Mouse (Mus musculus): Measurements from ENCODE around the gene Sp8. TPM values are rescaled to one million over a fixed set of nuclear protein-coding genes. Genes with fewer than 3 reads are reported as not detected.

Sp8 gene
- not detected in 2 replicates for polyA plus RNA-seq (2012; rRNA removed)

DNA sequence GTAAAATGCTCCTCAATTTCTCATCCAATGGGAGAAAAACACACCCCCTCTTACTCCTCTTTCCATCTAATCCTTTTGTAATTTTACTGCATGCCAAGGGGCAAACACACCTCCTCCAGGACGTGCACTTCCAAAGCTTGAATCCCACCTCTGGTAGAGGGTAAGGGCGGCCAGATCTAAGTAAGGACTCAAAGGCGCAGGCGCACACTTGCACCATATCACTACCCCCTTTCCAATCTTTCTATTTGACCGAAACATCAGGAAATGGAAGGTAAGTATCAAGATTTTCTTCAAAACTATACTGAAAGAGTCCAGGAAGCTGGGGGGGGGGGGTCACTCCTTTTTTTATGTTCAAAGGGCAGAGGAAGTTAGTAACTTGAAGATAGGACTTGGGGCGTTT, at the start of gene Sp8:
Gene Sp8, plus strand, starts transcription at position 109 of the 400 bp plus-strand sequence.
- WGBS = 6% methylated on average over 6 of the region's 6 CpGs
- Histone ChIP-seq H3K27ac (ENCODE audit: insufficient read depth, low read depth, low read length) (no peak within 1 kb of the TSS), H3K4me1 (ENCODE audit: control insufficient read depth, insufficient read depth, insufficient read length, low read length) (peaks cover 18% of the 10 kb centered on the region), H3K4me3 (ENCODE audit: low read depth, low read length) (peak within 1 kb of the TSS; percentile 59), H3K27me3 (ENCODE audit: control insufficient read depth, insufficient read depth, low read length) (peaks cover 65% of the 10 kb centered on the region), H3K36me3 (ENCODE audit: control insufficient read depth, insufficient read depth, low read length) (no peaks in the 10 kb centered on the region)
- TF ChIP-seq CTCF (IDR thresholded peaks at IDR 0.05; ENCODE audit: extremely low read depth, insufficient read length, insufficient replicate concordance, low read depth, low read length) = no peak
- TF ChIP-seq POLR2A (IDR thresholded peaks at IDR 0.05; ENCODE audit: low read depth, low read length) = no peak

GRCm38 (mm10) chr12:118811328-118811961, 34.7 kb upstream of the Sp8 start:
- 5% methylated on average over 17 of the region's 17 CpGs for WGBS
- Histone ChIP-seq H3K36me3 (ENCODE audit: control insufficient read depth, insufficient read depth, low read length) (no peaks in the 10 kb centered on the region), H3K4me3 (ENCODE audit: low read depth, low read length) (no peak overlapping the region), H3K27me3 (ENCODE audit: control insufficient read depth, insufficient read depth, low read length) (no peaks in the 10 kb centered on the region), H3K4me1 (ENCODE audit: control insufficient read depth, insufficient read depth, insufficient read length, low read length) (no peaks in the 10 kb centered on the region), H3K27ac (ENCODE audit: insufficient read depth, low read depth, low read length) (no peak overlapping the region)
- TF ChIP-seq CTCF (IDR thresholded peaks at IDR 0.05; ENCODE audit: extremely low read depth, insufficient read length, insufficient replicate concordance, low read depth, low read length) = no peak
- TF ChIP-seq POLR2A (IDR thresholded peaks at IDR 0.05; ENCODE audit: low read depth, low read length) = no peak

- Histone ChIP-seq H3K4me3 (ENCODE audit: low read depth, low read length) (no peak overlapping the region), H3K36me3 (ENCODE audit: control insufficient read depth, insufficient read depth, low read length) (no peaks in the 10 kb centered on the region), H3K27ac (ENCODE audit: insufficient read depth, low read depth, low read length) (no peak overlapping the region), H3K4me1 (ENCODE audit: control insufficient read depth, insufficient read depth, insufficient read length, low read length) (no peaks in the 10 kb centered on the region), H3K27me3 (ENCODE audit: control insufficient read depth, insufficient read depth, low read length) (no peaks in the 10 kb centered on the region)
- whole genome bisulfite sequencing = 75% methylated on average over 3 of the region's 3 CpGs
- TF ChIP-seq CTCF (IDR thresholded peaks at IDR 0.05; ENCODE audit: extremely low read depth, insufficient read length, insufficient replicate concordance, low read depth, low read length) (no peak), POLR2A (IDR thresholded peaks at IDR 0.05; ENCODE audit: low read depth, low read length) (no peak)
Measured at GRCm38 (mm10) chr12:118814561-118814960, 31.6 kb upstream of the Sp8 start.

GRCm38 (mm10) chr12:118816156-118816555, 30.0 kb upstream of the Sp8 start:
- no peaks in the 10 kb centered on the region for H3K4me1 ChIP-seq (ENCODE audit: control insufficient read depth, insufficient read depth, insufficient read length, low read length)
- H3K36me3 ChIP-seq (ENCODE audit: control insufficient read depth, insufficient read depth, low read length) = no peaks in the 10 kb centered on the region
- H3K4me3 ChIP-seq (ENCODE audit: low read depth, low read length) = no peak overlapping the region
- H3K27ac ChIP-seq (ENCODE audit: insufficient read depth, low read depth, low read length) = no peak overlapping the region
- H3K27me3 ChIP-seq (ENCODE audit: control insufficient read depth, insufficient read depth, low read length) = no peaks in the 10 kb centered on the region
- TF ChIP-seq CTCF (IDR thresholded peaks at IDR 0.05; ENCODE audit: extremely low read depth, insufficient read length, insufficient replicate concordance, low read depth, low read length) (no peak), POLR2A (IDR thresholded peaks at IDR 0.05; ENCODE audit: low read depth, low read length) (no peak)

- 82% methylated on average over 6 of the region's 6 CpGs for WGBS
- H3K27ac ChIP-seq (ENCODE audit: insufficient read depth, low read depth, low read length) = no peak overlapping the region
- H3K4me3 ChIP-seq (ENCODE audit: low read depth, low read length) = no peak overlapping the region
- H3K27me3 ChIP-seq (ENCODE audit: control insufficient read depth, insufficient read depth, low read length) = no peaks in the 10 kb centered on the region; the same call in 1 of the 2 replicates
- TF ChIP-seq CTCF (IDR thresholded peaks at IDR 0.05; ENCODE audit: extremely low read depth, insufficient read length, insufficient replicate concordance, low read depth, low read length) (no peak), POLR2A (IDR thresholded peaks at IDR 0.05; ENCODE audit: low read depth, low read length) (no peak)
- H3K36me3 ChIP-seq (ENCODE audit: control insufficient read depth, insufficient read depth, low read length) = no peaks in the 10 kb centered on the region
- H3K4me1 ChIP-seq (ENCODE audit: control insufficient read depth, insufficient read depth, insufficient read length, low read length) = no peaks in the 10 kb centered on the region
Measured at GRCm38 (mm10) chr12:118829881-118830280, 16.2 kb upstream of the Sp8 start.

DNA sequence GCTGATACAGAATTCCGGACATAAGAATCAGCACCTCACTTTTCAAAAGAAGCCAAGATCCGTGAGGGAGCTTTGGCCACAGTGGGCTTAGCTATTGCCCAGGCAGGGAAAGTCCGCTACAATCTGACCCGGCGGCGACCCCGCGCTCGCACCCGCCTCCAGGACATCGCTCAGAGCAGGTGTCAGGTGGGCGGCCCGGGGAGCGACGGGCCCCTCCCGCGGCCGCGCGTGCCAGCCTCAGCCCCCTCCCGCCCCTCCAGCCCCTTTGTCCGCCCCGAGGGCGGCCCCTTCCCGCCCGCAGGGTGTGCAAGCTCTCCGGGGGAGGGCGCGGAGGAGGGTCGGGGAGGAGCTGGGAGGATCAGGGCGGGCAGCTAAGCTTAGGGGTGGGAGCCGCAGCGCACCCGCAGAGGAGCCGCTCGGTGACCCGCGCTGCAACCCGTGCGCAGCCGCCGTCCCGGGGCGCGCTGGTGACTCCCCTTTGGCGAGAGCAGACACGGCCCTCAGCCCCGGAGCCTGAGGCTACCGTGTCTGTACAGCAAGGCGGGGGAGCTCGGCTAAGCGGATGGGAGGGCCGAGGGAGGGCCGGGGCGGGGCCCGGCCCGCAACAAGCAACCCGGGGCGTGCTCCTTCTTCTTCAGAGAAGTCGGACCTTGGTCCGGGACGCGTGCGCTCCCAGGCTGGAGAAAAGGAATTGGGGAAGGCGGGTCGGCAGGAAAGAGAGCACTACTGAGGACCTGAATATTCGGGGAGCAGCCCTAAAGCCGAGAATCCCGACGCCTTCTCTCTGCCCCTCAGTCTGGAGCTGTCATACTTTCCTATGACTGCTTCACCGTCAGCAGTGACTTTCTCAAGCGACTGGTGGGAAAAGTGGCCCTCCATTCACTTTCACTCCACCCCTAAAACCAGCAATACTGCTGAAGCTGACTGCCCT, 9.5 kb upstream of the Sp8 start:
- Histone ChIP-seq H3K4me1 (ENCODE audit: control insufficient read depth, insufficient read depth, insufficient read length, low read length) (no peaks in the 10 kb centered on the region), H3K27me3 (ENCODE audit: control insufficient read depth, insufficient read depth, low read length) (peaks cover 45% of the 10 kb centered on the region), H3K4me3 (ENCODE audit: low read depth, low read length) (peak overlapping the region; percentile 54), H3K27ac (ENCODE audit: insufficient read depth, low read depth, low read length) (no peak overlapping the region), H3K36me3 (ENCODE audit: control insufficient read depth, insufficient read depth, low read length) (no peaks in the 10 kb centered on the region)
- TF ChIP-seq CTCF (IDR thresholded peaks at IDR 0.05; ENCODE audit: extremely low read depth, insufficient read length, insufficient replicate concordance, low read depth, low read length) = no peak
- no peak for TF ChIP-seq POLR2A (IDR thresholded peaks at IDR 0.05; ENCODE audit: low read depth, low read length)
- WGBS = under 1% methylated on average over 72 of the region's 72 CpGs

GRCm38 (mm10) chr12:118837361-118837760, 8.8 kb upstream of the Sp8 start:
- Histone ChIP-seq H3K4me3 (ENCODE audit: low read depth, low read length) (no peak overlapping the region), H3K27me3 (ENCODE audit: control insufficient read depth, insufficient read depth, low read length) (peaks cover 46% of the 10 kb centered on the region), H3K4me1 (ENCODE audit: control insufficient read depth, insufficient read depth, insufficient read length, low read length) (no peaks in the 10 kb centered on the region), H3K36me3 (ENCODE audit: control insufficient read depth, insufficient read depth, low read length) (no peaks in the 10 kb centered on the region), H3K27ac (ENCODE audit: insufficient read depth, low read depth, low read length) (no peak overlapping the region)
- 5% methylated on average over 11 of the region's 11 CpGs for WGBS
- TF ChIP-seq POLR2A (IDR thresholded peaks at IDR 0.05; ENCODE audit: low read depth, low read length) (no peak), CTCF (IDR thresholded peaks at IDR 0.05; ENCODE audit: extremely low read depth, insufficient read length, insufficient replicate concordance, low read depth, low read length) (no peak)
